Mouse (Mus musculus) cortical plate, adult 2 months (tissue): Measurements from ENCODE around the gene L2hgdh.

Experiments
- CTCF ChIP-seq: fragments of 200-500 bp; IDR thresholded peaks from 2 replicates; pipeline ENCODE4 v1.5.1; 2011; ENCODE audit warnings: mild to moderate bottlenecking, control low read depth, low read length; ENCODE audit not compliant: insufficient read depth; ENCODE audit errors: extremely low read depth
- POLR2A ChIP-seq: fragments of 200-500 bp; IDR thresholded peaks from 2 replicates; pipeline ENCODE4 v1.6.1; 2011; ENCODE audit warnings: mild to moderate bottlenecking, low read length, control low read depth; ENCODE audit not compliant: insufficient read depth; ENCODE audit errors: extremely low read depth

- TF ChIP-seq CTCF (no peak), POLR2A (no peak)
These were observed 50.5 kb downstream of the L2hgdh start for GRCm38 (mm10) chr12:69674176-69674575.
